Mouse (Mus musculus) heart, embryonic 10.5 days (tissue): ENCODE data around the gene Pf4. TPM values are rescaled to one million over a fixed set of nuclear protein-coding genes. Genes with fewer than 3 reads are reported as not detected.

Source experiments
- DNase-seq: peaks from one replicate; pipeline ENCODE4 v3.0.0-alpha.2; 2017; ENCODE audit warnings: low spot score
- H3K27ac ChIP-seq: fragments of 300-500 bp; sonication (generic); 2 replicates; pipeline ENCODE4 v1.5.1; 2016; ENCODE audit warnings: mild to moderate bottlenecking
- H3K27me3 ChIP-seq: fragments of 300-500 bp; sonication (generic); 2 replicates; pipeline ENCODE4 v1.6.1; 2016; ENCODE audit warnings: mild to moderate bottlenecking; ENCODE audit not compliant: poor library complexity, insufficient read depth, severe bottlenecking
- H3K36me3 ChIP-seq: fragments of 300-500 bp; sonication (generic); 2 replicates; pipeline ENCODE4 v1.6.1; 2016; ENCODE audit warnings: mild to moderate bottlenecking, moderate library complexity
- H3K4me1 ChIP-seq: fragments of 300-500 bp; sonication (generic); 2 replicates; pipeline ENCODE4 v1.6.1; 2016; ENCODE audit warnings: mild to moderate bottlenecking
- H3K4me3 ChIP-seq: fragments of 300-500 bp; sonication (generic); 2 replicates; pipeline ENCODE4 v1.5.1; 2016; ENCODE audit warnings: mild to moderate bottlenecking, moderate library complexity
- H3K9me3 ChIP-seq: fragments of 300-500 bp; sonication (generic); 2 replicates; pipeline ENCODE4 v1.6.1; 2016; ENCODE audit warnings: mild to moderate bottlenecking, moderate library complexity
- WGBS: fragments of 180-500 bp; shearing (Covaris S2); methylation state at CpG from one replicate; pipeline ENCODE4 v1.1.7; 2016; 5-methylcytosine and 5-hydroxymethylcytosine counted together
- polyA plus RNA-seq: library from polyadenylated mRNA; unstranded; fragments of >200 nt; fragmentation: Nextera tagmentation; extraction: Ambion mirVana; gene quantifications from 2 replicates; pipeline ENCODE4 v1.2.1, GENCODE M21; 2016

The Pf4 gene
- polyA plus RNA-seq: 72.7 and 81.1 TPM in 2 replicates

DNA sequence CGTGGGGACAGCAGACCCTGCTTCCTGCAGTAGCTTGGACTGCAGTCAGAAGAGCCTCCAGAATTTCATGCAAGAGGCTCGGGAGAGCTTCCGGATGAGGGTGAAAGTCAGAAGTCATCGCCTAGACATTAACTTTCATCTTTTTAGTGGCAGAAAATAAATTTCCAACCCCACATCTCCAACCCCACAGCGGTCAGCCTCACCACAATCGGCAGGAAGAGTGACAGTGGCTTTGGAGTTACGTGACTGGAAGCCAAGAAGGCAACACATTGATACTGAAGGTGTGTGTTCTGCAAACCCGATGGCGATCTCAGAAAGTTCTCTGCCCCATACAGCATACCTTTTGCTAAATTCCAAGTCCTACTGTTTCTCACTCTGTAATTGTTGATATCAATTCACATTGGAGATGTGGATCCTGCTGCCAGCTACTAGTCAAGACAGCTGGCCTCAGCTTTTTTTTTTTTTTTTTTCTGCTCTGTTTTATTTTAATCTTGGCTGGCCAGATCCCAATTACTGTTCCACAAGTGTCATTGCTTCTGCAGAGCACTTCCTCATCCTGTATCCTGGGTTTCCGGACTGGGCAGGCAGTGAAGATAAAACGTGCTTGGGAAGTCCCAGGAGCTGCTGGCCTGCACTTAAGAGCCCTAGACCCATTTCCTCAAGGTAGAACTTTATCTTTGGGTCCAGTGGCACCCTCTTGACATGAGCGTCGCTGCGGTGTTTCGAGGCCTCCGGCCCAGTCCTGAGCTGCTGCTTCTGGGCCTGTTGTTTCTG, at the start of gene Pf4:
TSS of gene Pf4 (plus strand) at position 556 of the 774 bp plus-strand sequence.
- Histone ChIP-seq H3K36me3 (no peaks in the 10 kb centered on the region), H3K4me3 (no peak within 1 kb of the TSS), H3K27me3 (no peaks in the 10 kb centered on the region; the same call in 1 of the 2 replicates), H3K27ac (no peak within 1 kb of the TSS), H3K9me3 (no peaks in the 10 kb centered on the region), H3K4me1 (no peaks in the 10 kb centered on the region)
- DNase-seq: no peak
- WGBS: 59% methylated on average over 16 of the region's 16 CpGs

DNA sequence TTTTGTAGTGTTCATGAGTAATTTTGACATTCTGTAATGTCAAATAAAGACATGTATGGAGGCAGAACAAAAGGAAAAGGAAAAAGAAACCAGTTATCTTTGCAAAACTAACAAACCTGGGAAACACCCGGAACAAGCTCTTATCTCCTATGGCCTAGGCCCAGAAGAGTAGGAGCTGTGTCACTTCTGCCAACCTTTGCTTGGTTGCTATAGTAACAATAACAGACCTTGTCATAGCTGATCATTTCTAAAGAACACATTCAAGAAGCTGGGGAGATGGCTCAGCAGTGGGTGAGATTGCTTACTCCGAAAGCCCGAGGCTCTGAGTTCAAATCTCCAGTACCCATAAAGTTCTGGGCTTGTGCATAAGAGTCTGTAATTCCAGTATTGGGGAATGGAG, 49.6 kb upstream of the Pf4 start:
- no peak for DNase-seq
- no peaks in the 10 kb centered on the region for H3K9me3 ChIP-seq
- H3K4me1 ChIP-seq: no peaks in the 10 kb centered on the region
- no peak overlapping the region for H3K27ac ChIP-seq
- no peaks in the 10 kb centered on the region for H3K27me3 ChIP-seq
- H3K4me3 ChIP-seq: no peak overlapping the region
- no peaks in the 10 kb centered on the region for H3K36me3 ChIP-seq
- WGBS: 75% methylated on average over 3 of the region's 3 CpGs

DNA sequence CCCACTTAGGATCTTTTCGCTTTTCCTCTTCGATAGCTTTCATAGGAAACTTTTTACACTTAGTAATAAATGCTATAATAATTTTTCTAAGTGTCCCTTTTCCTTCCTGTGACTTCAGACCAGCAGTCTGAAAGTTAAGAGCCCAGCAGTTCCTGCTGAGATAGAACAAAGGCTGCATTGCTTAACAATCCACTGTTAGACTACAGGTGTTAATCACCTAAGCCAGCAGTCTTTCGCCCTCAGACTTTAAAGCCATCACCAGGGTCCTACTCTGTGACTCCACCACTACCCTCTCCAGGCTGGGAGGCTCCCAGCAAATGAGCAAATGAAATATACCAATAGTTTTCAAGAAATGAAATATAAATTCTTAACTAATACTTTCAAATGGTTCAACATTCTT, 44.0 kb upstream of the Pf4 start:
- Histone ChIP-seq H3K9me3 (no peaks in the 10 kb centered on the region), H3K36me3 (no peaks in the 10 kb centered on the region), H3K27me3 (no peaks in the 10 kb centered on the region), H3K4me1 (no peaks in the 10 kb centered on the region), H3K27ac (no peak overlapping the region), H3K4me3 (no peak overlapping the region)
- DNase-seq: no peak
- WGBS: 70% methylated on average over 3 of the region's 3 CpGs

DNA sequence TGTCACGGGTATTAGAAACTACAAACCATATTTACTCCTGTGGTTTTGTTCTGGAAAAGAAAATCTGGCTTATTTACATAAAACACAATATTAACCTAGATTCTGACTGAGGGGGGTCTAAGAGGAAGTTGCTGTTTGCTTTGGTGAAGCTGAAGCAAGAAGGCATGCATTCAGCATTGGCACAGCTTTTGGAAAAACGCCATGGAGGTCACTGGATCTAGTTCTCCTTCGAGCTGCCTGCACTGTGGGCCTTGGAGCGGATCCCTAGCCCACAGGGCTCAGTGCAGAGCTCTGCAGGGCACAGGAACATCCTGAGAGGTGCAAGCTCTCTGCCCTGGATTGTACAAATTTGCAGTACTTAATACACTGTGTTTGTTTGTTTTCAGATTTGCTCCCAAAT, 40.8 kb upstream of the Pf4 start:
- no peaks in the 10 kb centered on the region for H3K9me3 ChIP-seq
- no peaks in the 10 kb centered on the region for H3K27me3 ChIP-seq
- 77% methylated on average over 4 of the region's 4 CpGs for WGBS
- no peaks in the 10 kb centered on the region for H3K4me1 ChIP-seq
- H3K36me3 ChIP-seq: no peaks in the 10 kb centered on the region
- H3K27ac ChIP-seq: no peak overlapping the region
- H3K4me3 ChIP-seq: no peak overlapping the region
- no peak for DNase-seq

DNA sequence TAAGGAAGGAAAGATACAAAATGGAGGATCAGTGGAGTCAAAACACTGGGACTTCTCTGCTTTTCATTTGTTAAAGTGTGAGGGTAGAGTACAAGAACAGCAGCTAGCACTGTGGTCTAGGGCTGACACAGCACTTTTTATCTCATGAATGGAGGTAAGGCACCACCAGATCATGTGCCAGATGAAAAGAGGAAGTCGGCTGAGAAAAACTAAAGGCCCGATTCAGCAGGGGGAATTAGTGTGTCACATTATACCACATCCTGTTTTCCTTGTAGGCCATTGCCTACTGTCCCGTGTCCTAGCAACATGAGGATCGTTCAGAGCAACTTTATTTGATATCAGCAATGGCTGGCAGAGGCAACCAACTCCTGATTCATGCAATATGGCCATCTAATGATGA, 30.2 kb upstream of the Pf4 start:
- 66% methylated on average over 4 of the region's 4 CpGs for WGBS
- Histone ChIP-seq H3K4me3 (no peak overlapping the region), H3K4me1 (no peaks in the 10 kb centered on the region), H3K9me3 (no peaks in the 10 kb centered on the region), H3K27me3 (no peaks in the 10 kb centered on the region), H3K27ac (no peak overlapping the region), H3K36me3 (no peaks in the 10 kb centered on the region)
- DNase-seq: no peak

DNA sequence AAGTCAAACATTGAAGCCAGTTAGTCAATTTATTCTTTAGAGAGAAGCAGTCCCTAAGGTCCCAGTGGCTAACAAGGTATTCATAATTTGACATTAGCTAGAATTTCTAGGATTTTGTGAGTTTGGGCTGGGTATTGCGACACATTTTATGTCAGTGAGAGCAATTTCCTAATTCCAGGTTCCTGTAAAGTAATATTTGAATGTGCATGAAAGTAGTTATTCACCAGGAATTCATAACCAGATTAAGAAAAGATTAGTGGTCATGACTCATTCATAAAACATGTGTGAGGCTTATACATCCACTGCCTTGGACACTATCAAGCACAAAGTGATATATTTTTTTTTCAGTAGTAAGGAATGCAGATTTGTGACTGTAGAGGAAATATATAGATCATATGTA, 18.3 kb upstream of the Pf4 start:
- WGBS: 90% methylated on average over 1 of the region's 1 CpGs
- Histone ChIP-seq H3K9me3 (no peaks in the 10 kb centered on the region), H3K27ac (no peak overlapping the region), H3K36me3 (no peaks in the 10 kb centered on the region), H3K4me3 (no peak overlapping the region), H3K4me1 (peaks cover 2% of the 10 kb centered on the region), H3K27me3 (peaks cover 9% of the 10 kb centered on the region)
- DNase-seq: no peak

DNA sequence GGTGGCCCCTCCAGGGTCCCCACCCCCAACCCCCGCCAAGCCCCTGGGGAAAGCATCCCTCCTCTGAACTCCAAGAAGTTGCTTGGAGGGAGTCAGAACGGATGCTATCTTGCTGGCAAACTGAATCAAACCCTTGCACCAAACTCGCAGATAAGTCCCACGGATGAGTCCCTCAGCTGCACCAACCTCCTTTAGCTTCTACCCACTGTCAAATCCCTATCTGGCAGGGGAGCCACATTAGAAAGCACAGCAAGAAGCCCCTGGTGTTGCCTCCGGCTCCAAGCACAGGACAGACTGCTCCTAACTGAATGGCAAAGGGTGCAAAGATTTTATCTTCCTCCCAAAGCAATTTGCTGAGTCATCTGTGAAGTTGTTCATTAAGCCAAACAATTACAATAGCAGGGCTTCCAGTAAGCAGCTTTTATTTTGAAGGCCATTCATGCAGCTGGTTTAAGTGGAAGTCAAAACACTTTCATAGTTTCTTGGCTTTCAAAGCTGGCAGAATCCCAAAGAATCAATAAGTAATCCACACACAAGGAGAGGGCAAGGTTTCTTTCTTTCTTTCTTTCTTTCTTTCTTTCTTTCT, 14.1 kb upstream of the Pf4 start:
- Histone ChIP-seq H3K36me3 (no peaks in the 10 kb centered on the region), H3K4me3 (no peak overlapping the region), H3K27ac (no peak overlapping the region), H3K4me1 (peaks cover 10% of the 10 kb centered on the region), H3K9me3 (no peaks in the 10 kb centered on the region), H3K27me3 (peaks cover 33% of the 10 kb centered on the region)
- 20% methylated on average over 5 of the region's 5 CpGs for WGBS
- DNase-seq: no peak

DNA sequence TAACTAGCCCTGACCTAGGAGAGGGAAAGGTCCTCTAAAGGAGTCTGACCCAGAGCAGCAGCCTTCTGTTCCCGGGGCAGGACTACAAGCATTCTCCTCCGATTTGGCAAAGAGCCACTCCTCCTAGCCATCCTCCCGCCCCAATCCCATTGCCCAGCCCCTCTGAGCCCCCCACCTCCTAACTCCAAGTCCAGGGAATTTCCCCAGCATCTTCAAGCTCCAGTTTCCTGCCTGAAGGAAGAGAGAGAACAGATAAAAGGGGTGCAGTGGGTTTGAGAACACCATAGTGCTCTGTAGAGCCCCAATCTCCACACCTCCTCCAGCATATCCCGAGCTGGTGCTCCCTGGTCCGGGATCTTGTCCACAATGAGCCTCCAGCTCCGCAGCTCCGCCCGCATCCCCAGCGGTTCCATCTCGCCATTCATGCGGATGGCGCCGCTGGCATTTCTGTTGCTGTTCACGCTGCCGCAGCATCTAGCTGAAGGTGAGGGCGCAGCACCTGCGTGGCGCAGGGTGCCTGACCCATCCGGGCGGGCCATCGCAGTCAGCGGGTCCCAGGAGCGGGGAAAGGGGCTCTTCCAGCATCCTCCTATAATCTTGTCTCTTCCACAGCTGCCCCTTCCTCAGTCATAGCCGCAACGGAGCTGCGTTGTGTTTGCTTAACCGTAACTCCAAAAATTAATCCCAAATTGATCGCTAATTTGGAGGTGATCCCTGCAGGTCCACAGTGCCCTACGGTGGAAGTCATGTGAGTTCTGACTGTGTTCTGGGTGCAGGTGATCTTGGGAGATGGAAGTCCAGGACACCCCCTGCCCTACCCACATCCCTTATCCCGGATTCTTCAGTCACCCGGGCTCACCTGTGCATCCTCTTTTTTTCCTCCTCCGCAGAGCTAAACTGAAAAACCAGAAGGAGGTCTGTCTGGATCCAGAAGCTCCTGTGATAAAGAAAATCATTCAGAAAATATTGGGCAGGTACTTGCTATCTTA, 12.9 kb upstream of the Pf4 start, which contains the start of gene Cxcl5:
TSS of gene Cxcl5 (plus strand) at position 284 of the 989 bp plus-strand sequence.
- no peak for DNase-seq
- 7% methylated on average over 32 of the region's 32 CpGs for WGBS
- H3K27ac ChIP-seq: no peak within 1 kb of the TSS

DNA sequence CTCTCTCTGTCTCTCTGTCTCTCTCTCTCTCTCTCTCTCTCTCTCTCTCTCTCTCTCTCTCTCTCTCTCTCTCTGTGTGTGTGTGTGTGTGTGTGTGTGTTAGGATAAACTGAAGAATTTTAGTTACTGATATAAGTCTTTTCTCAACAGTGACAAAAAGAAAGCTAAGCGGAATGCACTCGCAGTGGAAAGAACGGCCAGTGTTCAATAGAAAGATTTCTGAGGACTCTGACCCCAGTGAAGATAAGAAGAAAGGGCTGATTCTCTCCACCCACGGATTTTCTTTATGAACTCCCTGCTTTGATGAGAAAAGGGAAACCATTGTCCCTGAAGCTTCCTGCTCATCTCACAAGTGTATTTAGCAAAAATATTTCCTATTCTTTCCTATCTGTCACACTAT, 11.9 kb upstream of the Pf4 start:
- H3K4me3 ChIP-seq: no peak overlapping the region
- no peaks in the 10 kb centered on the region for H3K36me3 ChIP-seq
- WGBS: 52% methylated on average over 4 of the region's 4 CpGs
- DNase-seq: no peak
- no peak overlapping the region for H3K27ac ChIP-seq
- peaks cover 33% of the 10 kb centered on the region for H3K27me3 ChIP-seq
- no peaks in the 10 kb centered on the region for H3K9me3 ChIP-seq
- peaks cover 10% of the 10 kb centered on the region for H3K4me1 ChIP-seq

More for the DNA sequence above, 12.9 kb upstream of the Pf4 start, which contains the start of gene Cxcl5:
- H3K9me3 ChIP-seq: no peaks in the 10 kb centered on the region
- H3K36me3 ChIP-seq: no peaks in the 10 kb centered on the region
- H3K4me3 ChIP-seq: peak within 1 kb of the TSS; percentile 46
- peaks cover 10% of the 10 kb centered on the region for H3K4me1 ChIP-seq
- H3K27me3 ChIP-seq: peaks cover 33% of the 10 kb centered on the region

DNA sequence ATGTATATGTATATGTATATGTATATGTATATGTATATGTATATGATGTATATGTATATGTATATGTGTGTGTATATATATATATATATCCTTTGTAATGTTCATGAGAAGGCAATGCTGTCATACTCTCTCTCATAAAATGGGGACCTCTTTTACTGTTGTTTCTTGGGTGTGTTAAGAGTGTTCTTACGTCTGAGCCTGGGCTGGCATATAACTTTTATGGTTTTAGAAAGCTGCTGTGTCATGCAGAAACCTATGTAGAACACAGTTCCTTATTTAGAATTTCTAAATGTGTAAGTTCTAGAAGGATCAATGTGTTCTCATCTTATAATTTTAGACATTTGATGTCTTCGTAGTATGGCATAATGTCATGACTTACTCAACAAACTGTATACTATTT, 11.4 kb upstream of the Pf4 start:
- 85% methylated on average over 2 of the region's 2 CpGs for WGBS
- Histone ChIP-seq H3K36me3 (no peaks in the 10 kb centered on the region), H3K9me3 (no peaks in the 10 kb centered on the region), H3K27ac (no peak overlapping the region), H3K4me1 (peaks cover 10% of the 10 kb centered on the region), H3K27me3 (peaks cover 33% of the 10 kb centered on the region), H3K4me3 (no peak overlapping the region)
- no peak for DNase-seq

DNA sequence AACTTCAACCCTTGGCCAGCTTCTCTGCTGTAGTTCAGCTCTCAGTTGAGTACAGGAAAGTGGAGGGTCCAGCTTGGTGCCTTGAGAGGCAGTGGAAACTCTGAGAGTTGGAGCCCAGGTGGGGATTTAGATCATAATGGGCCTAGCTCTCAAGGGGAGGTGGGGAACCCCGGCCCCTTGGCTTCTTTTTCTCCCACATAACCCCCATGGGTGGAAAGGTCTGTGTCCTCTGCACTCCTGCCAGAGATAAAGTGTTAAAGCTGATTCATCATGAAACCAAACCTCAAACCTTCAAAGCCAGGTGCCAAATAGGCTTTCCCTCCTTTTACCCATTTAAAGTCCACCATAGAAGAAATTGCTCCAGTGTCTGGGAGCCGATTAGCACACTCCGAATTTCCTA, 10.4 kb upstream of the Pf4 start:
- no peak overlapping the region for H3K27ac ChIP-seq
- H3K4me1 ChIP-seq: peaks cover 10% of the 10 kb centered on the region
- no peak overlapping the region for H3K4me3 ChIP-seq
- no peaks in the 10 kb centered on the region for H3K36me3 ChIP-seq
- peaks cover 33% of the 10 kb centered on the region for H3K27me3 ChIP-seq
- DNase-seq: no peak
- no peaks in the 10 kb centered on the region for H3K9me3 ChIP-seq
- 81% methylated on average over 3 of the region's 3 CpGs for WGBS

DNA sequence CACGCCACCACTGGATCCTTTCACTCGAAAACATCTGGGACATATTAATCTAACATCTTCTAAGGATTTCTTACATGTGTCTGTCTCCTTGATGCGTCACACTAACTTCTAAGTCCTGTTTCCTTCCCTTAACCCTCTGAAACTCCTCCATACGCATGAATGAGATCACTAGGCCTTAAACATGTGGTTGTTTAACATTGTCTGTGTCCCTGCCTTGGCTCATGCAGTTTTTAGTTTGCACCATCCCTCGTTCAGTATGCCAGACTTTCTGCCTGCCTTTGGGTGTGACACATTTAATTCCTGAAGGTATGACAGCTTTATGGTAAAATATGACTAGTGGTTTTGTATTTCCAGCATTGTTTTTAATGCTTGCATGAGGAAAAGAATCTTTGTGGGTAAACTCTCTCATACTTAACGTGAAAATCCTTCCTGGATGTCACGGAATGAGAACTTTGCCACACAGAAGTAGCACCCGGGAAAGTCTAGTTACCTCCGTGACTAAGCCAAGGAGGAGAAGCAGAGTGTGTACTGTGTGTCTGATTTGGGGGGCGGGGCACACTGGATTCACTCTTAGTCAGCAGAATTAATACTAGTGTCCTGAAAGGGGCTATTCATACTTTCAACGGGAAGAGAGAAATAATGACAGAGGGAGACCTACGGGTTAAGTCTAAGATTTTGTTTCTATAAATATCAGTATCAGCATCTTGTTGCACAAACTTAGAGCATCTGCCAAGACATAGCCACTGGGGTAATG, 8.1 kb upstream of the Pf4 start:
- Histone ChIP-seq H3K27ac (no peak overlapping the region), H3K9me3 (no peaks in the 10 kb centered on the region), H3K27me3 (peaks cover 23% of the 10 kb centered on the region), H3K36me3 (no peaks in the 10 kb centered on the region), H3K4me3 (no peak overlapping the region), H3K4me1 (peaks cover 6% of the 10 kb centered on the region)
- WGBS: 80% methylated on average over 12 of the region's 12 CpGs
- DNase-seq: no peak
